Mouse (Mus musculus) liver, embryonic 16.5 days (tissue): ENCODE measurements around the gene 1110017D15Rik. TPM values are rescaled to one million over a fixed set of nuclear protein-coding genes. Genes with fewer than 3 reads are reported as not detected.
"Not testable (repeated sequence)": the region's sequence is repeated elsewhere in the genome, so short reads cannot be mapped to it uniquely, and the experiment has no call there.

Experiments
- ATAC-seq: fragments of 200-750 bp; cut with Nextera tagmentation; 2 replicates; pipeline ENCODE4 v1.8.0; 2017; ENCODE audit warnings: low read depth, mild to moderate bottlenecking, moderate number of reproducible peaks, moderate library complexity
- H3K27ac ChIP-seq: fragments of 300-500 bp; sonication (generic); 2 replicates; pipeline ENCODE4 v1.5.1; 2014; ENCODE audit warnings: mild to moderate bottlenecking, low read length
- H3K27me3 ChIP-seq: fragments of 300-500 bp; sonication (generic); 2 replicates; pipeline ENCODE4 v1.6.1; 2014; ENCODE audit warnings: low read depth, low read length, mixed read lengths; ENCODE audit not compliant: control insufficient read depth, insufficient read depth
- H3K36me3 ChIP-seq: fragments of 300-500 bp; sonication (generic); 2 replicates; pipeline ENCODE4 v1.6.1; 2014; ENCODE audit warnings: mild to moderate bottlenecking; ENCODE audit not compliant: control insufficient read depth, insufficient read depth
- H3K4me1 ChIP-seq: fragments of 300-500 bp; sonication (generic); 2 replicates; pipeline ENCODE4 v1.6.1; 2014; ENCODE audit warnings: low read depth, low read length, mixed read lengths; ENCODE audit not compliant: control insufficient read depth
- H3K4me2 ChIP-seq: fragments of 300-500 bp; sonication (generic); 2 replicates; pipeline ENCODE4 v1.6.1; 2014; ENCODE audit warnings: low read depth, low read length, mixed read lengths
- H3K4me3 ChIP-seq: fragments of 300-500 bp; sonication (generic); 2 replicates; pipeline ENCODE4 v1.5.1; 2014; ENCODE audit warnings: low read depth, mild to moderate bottlenecking, low read length
- H3K9ac ChIP-seq: fragments of 300-500 bp; sonication (generic); 2 replicates; pipeline ENCODE4 v1.6.1; 2014; ENCODE audit warnings: low read depth, low read length
- H3K9me3 ChIP-seq: fragments of 300-500 bp; sonication (generic); replicated peaks from 2 replicates; pipeline ENCODE4 v1.6.1; 2016; ENCODE audit warnings: low read length; ENCODE audit not compliant: control insufficient read depth
- WGBS: fragments of 180-500 bp; shearing (Covaris S2); extraction: QIAGEN DNeasy Blood & Tissue Kit; methylation state at CpG from one replicate; pipeline ENCODE4 v1.1.7; 2014; ENCODE audit not compliant: insufficient replicate concordance; 5-methylcytosine and 5-hydroxymethylcytosine counted together
- polyA plus RNA-seq: library from polyadenylated mRNA; unstranded; fragments of >200 nt; fragmentation: Nextera tagmentation; extraction: Ambion mirVana; gene quantifications from 2 replicates; pipeline ENCODE4 v1.2.1, GENCODE M21; 2015

The 1110017D15Rik gene
- polyA plus RNA-seq, 1 experiment from 2014 or later, result not detected

GRCm38 (mm10) chr4:41468396-41469080, 48.6 kb downstream of the 1110017D15Rik start:
- H3K27ac ChIP-seq, result no peak overlapping the region
- H3K4me2 ChIP-seq, result no peak overlapping the region
- WGBS, result 49% methylated on average over 17 of the region's 17 CpGs
- no peak overlapping the region for H3K4me3 ChIP-seq
- no peaks in the 10 kb centered on the region for H3K27me3 ChIP-seq
- H3K36me3 ChIP-seq, result no peaks in the 10 kb centered on the region
- no peaks in the 10 kb centered on the region for H3K9me3 ChIP-seq
- H3K4me1 ChIP-seq, result peaks cover 5% of the 10 kb centered on the region; the same call in 1 of the 2 replicates
- ATAC-seq, result no peak
- no peak overlapping the region for H3K9ac ChIP-seq

DNA sequence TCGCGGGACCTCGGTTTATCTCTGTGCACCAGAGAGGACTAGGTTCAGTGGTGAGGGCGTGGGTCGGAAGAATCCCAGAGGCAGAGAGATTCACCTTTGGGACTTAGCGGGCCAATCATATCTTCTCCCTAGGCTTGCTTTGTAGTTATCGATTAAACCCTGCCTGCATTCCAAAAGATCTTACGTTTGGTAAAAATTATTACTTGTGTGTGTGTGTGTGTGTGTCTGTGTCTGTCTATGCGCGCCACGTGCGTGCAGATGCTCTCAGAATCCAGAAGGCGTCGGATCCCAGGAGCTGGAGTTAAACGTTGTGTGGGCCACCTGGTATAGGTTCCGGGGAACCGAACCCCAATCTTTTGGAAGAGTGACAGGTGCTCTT, 51.9 kb downstream of the 1110017D15Rik start:
- Histone ChIP-seq H3K27me3 (no peaks in the 10 kb centered on the region), H3K4me3 (peak overlapping the region; percentile 79), H3K9me3 (no peaks in the 10 kb centered on the region), H3K9ac (peak overlapping the region; percentile 56), H3K27ac (0 out of 2 replicates have a peak overlapping the region, but pooled peaks have one; percentile 13), H3K4me2 (peak overlapping the region; percentile 60), H3K36me3 (no peaks in the 10 kb centered on the region), H3K4me1 (peaks cover 16% of the 10 kb centered on the region)
- WGBS, result 6% methylated on average over 17 of the region's 17 CpGs
- ATAC-seq, result no peak

- peaks cover 16% of the 10 kb centered on the region for H3K4me1 ChIP-seq
- H3K4me3 ChIP-seq, result peak within 1 kb of the TSS; percentile 79
- under 1% methylated on average over 70 of the region's 70 CpGs for WGBS
- H3K27ac ChIP-seq, result peak within 1 kb of the TSS; percentile 83
- no peaks in the 10 kb centered on the region for H3K9me3 ChIP-seq
- ATAC-seq, result peak; percentile 98
- H3K4me2 ChIP-seq, result peak within 1 kb of the TSS; percentile 90
- H3K9ac ChIP-seq, result peak within 1 kb of the TSS; percentile 87
- no peaks in the 10 kb centered on the region for H3K36me3 ChIP-seq
- no peaks in the 10 kb centered on the region for H3K27me3 ChIP-seq
Observed at GRCm38 (mm10) chr4:41464345-41465286, 52.5 kb downstream of the 1110017D15Rik start, which contains the start of the genes Kif24 and Nudt2. TSS of gene Kif24 (minus strand) at chr4:41464887. TSS of gene Nudt2 (plus strand) at chr4:41465151.

DNA sequence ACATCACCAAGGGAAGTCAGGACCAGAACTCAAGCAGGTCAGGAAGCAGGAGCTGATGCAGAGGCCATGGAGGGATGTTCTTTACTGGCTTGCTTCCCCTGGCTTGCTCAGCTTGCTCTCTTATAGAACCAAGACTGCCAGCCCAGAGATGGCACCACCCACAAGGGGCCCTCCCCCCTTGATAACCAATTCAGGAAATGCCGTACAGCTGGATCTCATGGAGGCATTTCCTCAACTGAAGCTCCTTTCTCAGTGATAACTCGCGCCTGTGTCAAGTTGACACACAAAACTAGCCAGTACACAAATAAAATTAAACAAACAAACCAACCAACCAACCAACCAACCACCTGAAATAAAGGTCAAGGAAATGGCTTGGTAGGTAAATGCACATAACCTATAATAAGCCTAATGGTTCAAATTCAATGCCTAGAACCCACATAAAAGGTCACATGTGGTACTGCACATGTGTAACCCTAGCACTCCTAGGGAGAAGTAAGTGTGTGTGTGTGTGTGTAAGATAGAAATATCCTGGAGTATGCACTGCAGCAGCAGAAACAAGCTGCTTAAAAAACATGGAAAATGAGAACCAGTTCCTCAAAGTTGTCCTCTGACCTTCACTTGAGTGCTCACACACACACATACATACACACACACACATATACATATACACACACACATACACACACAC, 53.9 kb downstream of the 1110017D15Rik start:
- WGBS, result 6% methylated on average over 3 of the region's 3 CpGs

GRCm38 (mm10) chr4:41460690-41461089, 56.4 kb downstream of the 1110017D15Rik start:
- no peaks in the 10 kb centered on the region for H3K36me3 ChIP-seq
- H3K4me3 ChIP-seq, result no peak overlapping the region
- H3K9ac ChIP-seq, result no peak overlapping the region
- no peak overlapping the region for H3K4me2 ChIP-seq
- H3K9me3 ChIP-seq, result no peaks in the 10 kb centered on the region
- no peaks in the 10 kb centered on the region for H3K27me3 ChIP-seq
- no peak overlapping the region for H3K27ac ChIP-seq
- 93% methylated on average over 1 of the region's 1 CpGs for WGBS
- H3K4me1 ChIP-seq, result peaks cover 16% of the 10 kb centered on the region
- ATAC-seq, result no peak

More for the DNA sequence above, 53.9 kb downstream of the 1110017D15Rik start:
- not testable (repeated sequence) for ATAC-seq, H3K9me3 ChIP-seq, H3K36me3 ChIP-seq, H3K27me3 ChIP-seq
- peak overlapping the region; percentile 83 for H3K27ac ChIP-seq
- peak overlapping the region; percentile 79 for H3K4me3 ChIP-seq
- H3K4me2 ChIP-seq, result peak overlapping the region; percentile 90
- peaks cover 16% of the 10 kb centered on the region for H3K4me1 ChIP-seq
- H3K9ac ChIP-seq, result peak overlapping the region; percentile 87

Other genes with a start within 250 kb of the 1110017D15Rik start
- gene Ubap2, start 242.2 kb downstream of the 1110017D15Rik start, polyA plus RNA-seq, result 20.4 and 23.9 TPM in 2 replicates
- 79.7 and 87.8 TPM in 2 replicates for gene Dcaf12, start 202.4 kb downstream of the 1110017D15Rik start, polyA plus RNA-seq
- gene Ubap1, start 168.3 kb downstream of the 1110017D15Rik start, polyA plus RNA-seq, result 32.8 and 36.8 TPM in 2 replicates
- gene Kif24, start 52.4 kb downstream of the 1110017D15Rik start, polyA plus RNA-seq, result 4.9 and 5.0 TPM in 2 replicates
- 16.9 and 20.5 TPM in 2 replicates for gene Nudt2, start 52.2 kb downstream of the 1110017D15Rik start, polyA plus RNA-seq
- gene AI464131, start 14.3 kb downstream of the 1110017D15Rik start, polyA plus RNA-seq, result 1.6 and 1.8 TPM in 2 replicates
- 0.67 and 0.98 TPM in 2 replicates for gene Fam219a, start 52.2 kb upstream of the 1110017D15Rik start, polyA plus RNA-seq
- 4.3 and 4.9 TPM in 2 replicates for gene Dnaic1, start 52.4 kb upstream of the 1110017D15Rik start, polyA plus RNA-seq
- 3.2 and 4.5 TPM in 2 replicates for gene Enho, start 123.0 kb upstream of the 1110017D15Rik start, polyA plus RNA-seq
- 0.19 and 0.22 TPM in 2 replicates for gene Cntfr, start 179.8 kb upstream of the 1110017D15Rik start, polyA plus RNA-seq
- 42.3 and 45.4 TPM in 2 replicates for gene Il11ra1, start 182.7 kb upstream of the 1110017D15Rik start, polyA plus RNA-seq
- 27.1 and 27.2 TPM in 2 replicates for gene Rpp25l, start 196.2 kb upstream of the 1110017D15Rik start, polyA plus RNA-seq
- gene Dctn3, start 205.8 kb upstream of the 1110017D15Rik start, polyA plus RNA-seq, result 56.9 and 62.0 TPM in 2 replicates
- gene Arid3c, start 213.8 kb upstream of the 1110017D15Rik start, polyA plus RNA-seq, result not detected in 2 replicates
- 34.7 and 40.8 TPM in 2 replicates for gene Galt, start 237.9 kb upstream of the 1110017D15Rik start, polyA plus RNA-seq
- 50.6 and 57.0 TPM in 2 replicates for gene Sigmar1, start 238.8 kb upstream of the 1110017D15Rik start, polyA plus RNA-seq